In genomic region chr15:97952137-97952888, GRCm38 (mm10) we compare ENCODE assay signal across 8 mouse cellular contexts. TPM values are rescaled to one million over a fixed set of nuclear protein-coding genes. Genes with fewer than 3 reads are reported as not detected.
DNase-seq lines count a peak whose midpoint lies in the region; ATAC-seq and TF ChIP-seq lines count a peak whose summit lies in the region.

No protein-coding gene starts in this region.

- 16% methylated on average over 16 of the region's 16 CpGs for WGBS in forebrain, embryonic 16.5 days
- WGBS in hindbrain, postnatal 0 days = 14% methylated on average over 16 of the region's 16 CpGs
- 13% methylated on average over 16 of the region's 16 CpGs for WGBS in midbrain, embryonic 11.5 days

- H3K4me2 ChIP-seq in forebrain, embryonic 16.5 days (ENCODE audit: low read length) = no peak overlapping the region
- no peak overlapping the region for H3K4me2 ChIP-seq in hindbrain, postnatal 0 days (ENCODE audit: low read depth, low read length)
- no peak overlapping the region for H3K4me2 ChIP-seq in midbrain, embryonic 11.5 days

- H3K4me1 ChIP-seq in forebrain, embryonic 16.5 days (replicated peaks; ENCODE audit: control insufficient read depth, insufficient read depth, low read length) = peaks cover 2% of the 10 kb centered on the region; the same call in 1 of the 2 replicates
- no peaks in the 10 kb centered on the region for H3K4me1 ChIP-seq in hindbrain, postnatal 0 days (ENCODE audit: insufficient read depth, low read length)
- H3K4me1 ChIP-seq in midbrain, embryonic 11.5 days (ENCODE audit: control insufficient read depth, insufficient read depth, low read length) = peaks cover 10% of the 10 kb centered on the region

- no peak overlapping the region for H3K4me3 ChIP-seq in forebrain, embryonic 16.5 days (replicated peaks; ENCODE audit: low read length)
- no peak overlapping the region for H3K4me3 ChIP-seq in hindbrain, postnatal 0 days (ENCODE audit: low read length)
- no peak overlapping the region for H3K4me3 ChIP-seq in midbrain, embryonic 11.5 days (ENCODE audit: low read depth, low read length)

- intact Hi-C loops in left cerebral cortex, postnatal 14 days (cut with DNase I) = loop anchor here (1.0 to 5.0 kb wide), 2 partner anchors 98 to 170 kb away; no protein-coding TSS in a partner anchor

- peak; percentile 49 to 83 for DNase-seq in adrenal gland, adult (ENCODE audit: inconsistent age in 2 of 2, low spot score in 1 of 2)
- DNase-seq in adrenal gland, adult 8-10 months = no peak
- peak; percentile 49 to 67 for DNase-seq in cerebellum, adult 18-20 months
- DNase-seq in hindbrain, postnatal 0 days (ENCODE audit: low spot score) = peak; percentile 88
- DNase-seq in left cerebral cortex, postnatal 14 days (ENCODE audit: low spot score in 2 of 2) = peak; percentile 53 to 76
- DNase-seq in midbrain, embryonic 11.5 days (ENCODE audit: low spot score, missing footprints) = peak; percentile 97
- peak; percentile 37 for DNase-seq in spleen, adult 12 weeks (ENCODE audit: low spot score)

- H3K27ac ChIP-seq in forebrain, embryonic 16.5 days (ENCODE audit: low read length) = no peak overlapping the region
- H3K27ac ChIP-seq in hindbrain, postnatal 0 days = no peak overlapping the region
- H3K27ac ChIP-seq in midbrain, embryonic 11.5 days (ENCODE audit: low read depth, low read length) = no peak overlapping the region

- H3K27me3 ChIP-seq in forebrain, embryonic 16.5 days (replicated peaks; ENCODE audit: control insufficient read depth, insufficient read depth, low read length) = no peaks in the 10 kb centered on the region
- no peaks in the 10 kb centered on the region for H3K27me3 ChIP-seq in hindbrain, postnatal 0 days (ENCODE audit: insufficient read depth, low read length)
- no peaks in the 10 kb centered on the region for H3K27me3 ChIP-seq in midbrain, embryonic 11.5 days (ENCODE audit: control insufficient read depth, insufficient read depth, low read length)

- H3K9ac ChIP-seq in forebrain, embryonic 16.5 days (replicated peaks; ENCODE audit: low read depth, low read length) = no peak overlapping the region
- no peak overlapping the region for H3K9ac ChIP-seq in hindbrain, postnatal 0 days (replicated peaks; ENCODE audit: low read length)
- no peak overlapping the region for H3K9ac ChIP-seq in midbrain, embryonic 11.5 days (ENCODE audit: low read length)

- peak; percentile 75 for ATAC-seq in forebrain, embryonic 16.5 days
- ATAC-seq in hindbrain, postnatal 0 days = peak; percentile 41
- peak; percentile 72 for ATAC-seq in midbrain, embryonic 11.5 days (ENCODE audit: low FRiP score)

- H3K36me3 ChIP-seq in forebrain, embryonic 16.5 days (ENCODE audit: control insufficient read depth, insufficient read depth) = no peaks in the 10 kb centered on the region
- no peaks in the 10 kb centered on the region for H3K36me3 ChIP-seq in hindbrain, postnatal 0 days (ENCODE audit: insufficient read depth, low read length)
- no peaks in the 10 kb centered on the region for H3K36me3 ChIP-seq in midbrain, embryonic 11.5 days (ENCODE audit: control insufficient read depth, insufficient read depth, low read length)

- TF ChIP-seq CTCF in hindbrain, postnatal 0 days (IDR thresholded peaks at IDR 0.05; ENCODE audit: low read depth) = peak; percentile 100

- H3K9me3 ChIP-seq in forebrain, embryonic 16.5 days (ENCODE audit: control insufficient read depth, low read length) = no peaks in the 10 kb centered on the region
- no peaks in the 10 kb centered on the region for H3K9me3 ChIP-seq in hindbrain, postnatal 0 days (ENCODE audit: low read length)
- H3K9me3 ChIP-seq in midbrain, embryonic 11.5 days (ENCODE audit: control insufficient read depth, low read length) = no peaks in the 10 kb centered on the region

RNA-seq across cellular contexts. Expression of gene Tmem106c, which starts 11.7 kb away (rescaled TPM):
- total RNA-seq in adrenal gland, adult 8-10 months (2022) = 10 to 100 TPM; 69.3 to 87.1 (median 77.0) TPM
- 64.8 and 66.9 TPM in 2 replicates for polyA plus RNA-seq in forebrain, embryonic 16.5 days (2015; fragmentation: Nextera tagmentation; extraction: Ambion mirVana)
- 53.7 and 57.9 TPM in 2 replicates for total RNA-seq in hindbrain, postnatal 0 days (2014; rRNA removed)
- polyA plus RNA-seq in hindbrain, postnatal 0 days (2015; fragmentation: Nextera tagmentation; extraction: Ambion mirVana) = 55.9 and 57.9 TPM in 2 replicates
- total RNA-seq in left cerebral cortex, postnatal 14 days (2021) = 10 to 100 TPM; 14.9 to 16.3 TPM
- 60.4 and 62.7 TPM in 2 replicates for polyA plus RNA-seq in midbrain, embryonic 11.5 days (2014; fragmentation: Nextera tagmentation; extraction: Ambion mirVana)

RNA-seq across cellular contexts. Expression of gene Vdr, which starts 41.9 kb away (rescaled TPM):
- total RNA-seq in adrenal gland, adult 8-10 months (2022) = 10 to 100 TPM in 2 of 4 experiments, 1 to 10 TPM in 2; 5.2 to 26.1 (median 16.0) TPM
- 0.20 TPM in 1 of 2 replicates, not detected in the other for polyA plus RNA-seq in forebrain, embryonic 16.5 days (2015; fragmentation: Nextera tagmentation; extraction: Ambion mirVana)
- total RNA-seq in hindbrain, postnatal 0 days (2014; rRNA removed) = 0.26 and 0.29 TPM in 2 replicates
- polyA plus RNA-seq in hindbrain, postnatal 0 days (2015; fragmentation: Nextera tagmentation; extraction: Ambion mirVana) = 0.38 and 0.76 TPM in 2 replicates
- total RNA-seq in left cerebral cortex, postnatal 14 days (2021) = under 1 TPM; 0.13 TPM
- 0.10 and 0.38 TPM in 2 replicates for polyA plus RNA-seq in midbrain, embryonic 11.5 days (2014; fragmentation: Nextera tagmentation; extraction: Ambion mirVana)

RNA-seq across cellular contexts. Expression of gene Col2a1, which starts 52.2 kb away (rescaled TPM):
- under 1 TPM in 1 of 4 experiments, not detected in 3; 0.28 TPM for total RNA-seq in adrenal gland, adult 8-10 months (2022)
- polyA plus RNA-seq in forebrain, embryonic 16.5 days (2015; fragmentation: Nextera tagmentation; extraction: Ambion mirVana) = 16.6 and 35.1 TPM in 2 replicates
- 19.3 and 28.9 TPM in 2 replicates for total RNA-seq in hindbrain, postnatal 0 days (2014; rRNA removed)
- 7.4 and 8.1 TPM in 2 replicates for polyA plus RNA-seq in hindbrain, postnatal 0 days (2015; fragmentation: Nextera tagmentation; extraction: Ambion mirVana)
- total RNA-seq in left cerebral cortex, postnatal 14 days (2021) = under 1 TPM; 0.57 to 0.97 TPM
- 94.5 and 94.6 TPM in 2 replicates for polyA plus RNA-seq in midbrain, embryonic 11.5 days (2014; fragmentation: Nextera tagmentation; extraction: Ambion mirVana)

Comparison
In these comparisons a context has a peak if more than half of its experiments do, and no peak if none do; other contexts are left out.
1. RNA of gene Col2a1, which starts 52.2 kb away (total RNA-seq): 19.3 to 28.9 TPM in hindbrain, postnatal 0 days; 0.57 to 0.97 TPM in left cerebral cortex, postnatal 14 days and 0.28 TPM in adrenal gland, adult 8-10 months; every median in the first group is over 10 times any median in the second.
2. Peak in every context shown above with its lines, with median percentiles within 50 percentile points of each other: ATAC-seq.